Mouse (Mus musculus): ENCODE measurements around the gene Sh2b3. TPM values are rescaled to one million over a fixed set of nuclear protein-coding genes. Genes with fewer than 3 reads are reported as not detected.

Sh2b3 gene
- total and polyA plus RNA-seq, 3 experiments: 16.3 to 122 (median 20.4) TPM

- Histone ChIP-seq H3K27me3 (ENCODE audit: insufficient read depth, low read length) (no peaks in the 10 kb centered on the region), H3K9me3 (replicated peaks) (peaks cover 10% of the 10 kb centered on the region), H3K4me1 (ENCODE audit: insufficient read depth, low read depth, low read length) (peaks cover 59% of the 10 kb centered on the region), H3K4me3 (ENCODE audit: low read depth, low read length) (no peak overlapping the region), H3K36me3 (replicated peaks) (peaks cover 77% of the 10 kb centered on the region)
- no peak for ATAC-seq (ENCODE audit: extremely low read depth, insufficient number of reproducible peaks, low FRiP score, poor library complexity, severe bottlenecking)
- no peak for DNase-seq (ENCODE audit: low spot score)
- no peak for TF ChIP-seq POLR2AphosphoS5 (IDR thresholded peaks at IDR 0.05; ENCODE audit: insufficient replicate concordance, low read depth, low read length)
- TF ChIP-seq TAL1 (conservative IDR thresholded peaks at IDR 0.05; ENCODE audit: low read depth, low read length): no peak
- no peak for TF ChIP-seq GATA2 (IDR thresholded peaks at IDR 0.05; ENCODE audit: borderline replicate concordance, low read depth, low read length)
- TF ChIP-seq GATA1 (IDR thresholded peaks at IDR 0.05; ENCODE audit: borderline replicate concordance, low read length): no peak
- no peak for TF ChIP-seq CTCF (IDR thresholded peaks at IDR 0.05; ENCODE audit: low read depth, low read length)
These were observed 4.9 kb downstream of the Sh2b3 start for GRCm38 (mm10) chr5:121832376-121833155.

- Histone ChIP-seq H3K27me3 (ENCODE audit: insufficient read depth, low read length) (no peaks in the 10 kb centered on the region), H3K4me3 (ENCODE audit: low read depth, low read length) (no peak overlapping the region), H3K4me1 (ENCODE audit: insufficient read depth, low read depth, low read length) (peaks cover 54% of the 10 kb centered on the region), H3K36me3 (replicated peaks) (peaks cover 91% of the 10 kb centered on the region), H3K9me3 (replicated peaks) (peaks cover 10% of the 10 kb centered on the region)
- TF ChIP-seq TAL1 (conservative IDR thresholded peaks at IDR 0.05; ENCODE audit: low read depth, low read length) (no peak), GATA1 (IDR thresholded peaks at IDR 0.05; ENCODE audit: borderline replicate concordance, low read length) (no peak), GATA2 (IDR thresholded peaks at IDR 0.05; ENCODE audit: borderline replicate concordance, low read depth, low read length) (no peak), CTCF (IDR thresholded peaks at IDR 0.05; ENCODE audit: low read depth, low read length) (no peak), POLR2AphosphoS5 (IDR thresholded peaks at IDR 0.05; ENCODE audit: insufficient replicate concordance, low read depth, low read length) (no peak)
- ATAC-seq (ENCODE audit: extremely low read depth, insufficient number of reproducible peaks, low FRiP score, poor library complexity, severe bottlenecking): no peak
- no peak for DNase-seq (ENCODE audit: low spot score)
These were observed 6.3 kb downstream of the Sh2b3 start for GRCm38 (mm10) chr5:121831002-121831601.

- peaks cover 10% of the 10 kb centered on the region for H3K9me3 ChIP-seq (replicated peaks)
- H3K4me3 ChIP-seq (ENCODE audit: low read depth, low read length): no peak overlapping the region
- ATAC-seq (ENCODE audit: extremely low read depth, insufficient number of reproducible peaks, low FRiP score, poor library complexity, severe bottlenecking) (no peak), DNase-seq (ENCODE audit: low spot score) (no peak)
- no peak for TF ChIP-seq GATA1 (IDR thresholded peaks at IDR 0.05; ENCODE audit: borderline replicate concordance, low read length)
- no peak for TF ChIP-seq CTCF (IDR thresholded peaks at IDR 0.05; ENCODE audit: low read depth, low read length)
- TF ChIP-seq POLR2AphosphoS5 (IDR thresholded peaks at IDR 0.05; ENCODE audit: insufficient replicate concordance, low read depth, low read length): no peak
- no peak for TF ChIP-seq TAL1 (conservative IDR thresholded peaks at IDR 0.05; ENCODE audit: low read depth, low read length)
- TF ChIP-seq GATA2 (IDR thresholded peaks at IDR 0.05; ENCODE audit: borderline replicate concordance, low read depth, low read length): no peak
- peaks cover 98% of the 10 kb centered on the region for H3K36me3 ChIP-seq (replicated peaks)
- no peaks in the 10 kb centered on the region for H3K27me3 ChIP-seq (ENCODE audit: insufficient read depth, low read length)
- H3K4me1 ChIP-seq (ENCODE audit: insufficient read depth, low read depth, low read length): peaks cover 48% of the 10 kb centered on the region
These were observed 8.7 kb downstream of the Sh2b3 start for GRCm38 (mm10) chr5:121828491-121829432.

GRCm38 (mm10) chr5:121827876-121828275 lies 9.6 kb downstream of the Sh2b3 start:
- peaks cover 99% of the 10 kb centered on the region for H3K36me3 ChIP-seq (replicated peaks)
- DNase-seq (ENCODE audit: low spot score) (no peak), ATAC-seq (ENCODE audit: extremely low read depth, insufficient number of reproducible peaks, low FRiP score, poor library complexity, severe bottlenecking) (no peak)
- no peak overlapping the region for H3K4me3 ChIP-seq (ENCODE audit: low read depth, low read length)
- peaks cover 48% of the 10 kb centered on the region for H3K4me1 ChIP-seq (ENCODE audit: insufficient read depth, low read depth, low read length)
- H3K27me3 ChIP-seq (ENCODE audit: insufficient read depth, low read length): no peaks in the 10 kb centered on the region
- peaks cover 10% of the 10 kb centered on the region for H3K9me3 ChIP-seq (replicated peaks)
- no peak for TF ChIP-seq CTCF (IDR thresholded peaks at IDR 0.05; ENCODE audit: low read depth, low read length)
- no peak for TF ChIP-seq TAL1 (conservative IDR thresholded peaks at IDR 0.05; ENCODE audit: low read depth, low read length)
- no peak for TF ChIP-seq GATA2 (IDR thresholded peaks at IDR 0.05; ENCODE audit: borderline replicate concordance, low read depth, low read length)
- no peak for TF ChIP-seq GATA1 (IDR thresholded peaks at IDR 0.05; ENCODE audit: borderline replicate concordance, low read length)
- TF ChIP-seq POLR2AphosphoS5 (IDR thresholded peaks at IDR 0.05; ENCODE audit: insufficient replicate concordance, low read depth, low read length): no peak

GRCm38 (mm10) chr5:121825606-121826005 lies 11.8 kb downstream of the Sh2b3 start:
- no peak for DNase-seq (ENCODE audit: low spot score)
- H3K9me3 ChIP-seq (replicated peaks): peaks cover 10% of the 10 kb centered on the region
- H3K36me3 ChIP-seq (replicated peaks): peaks cover 98% of the 10 kb centered on the region
- H3K4me3 ChIP-seq (ENCODE audit: low read depth, low read length): no peak overlapping the region
- TF ChIP-seq CTCF (IDR thresholded peaks at IDR 0.05; ENCODE audit: low read depth, low read length) (no peak), TAL1 (conservative IDR thresholded peaks at IDR 0.05; ENCODE audit: low read depth, low read length) (no peak), POLR2AphosphoS5 (IDR thresholded peaks at IDR 0.05; ENCODE audit: insufficient replicate concordance, low read depth, low read length) (no peak), GATA1 (IDR thresholded peaks at IDR 0.05; ENCODE audit: borderline replicate concordance, low read length) (no peak), GATA2 (IDR thresholded peaks at IDR 0.05; ENCODE audit: borderline replicate concordance, low read depth, low read length) (no peak)
- ATAC-seq (ENCODE audit: extremely low read depth, insufficient number of reproducible peaks, low FRiP score, poor library complexity, severe bottlenecking): no peak
- peaks cover 37% of the 10 kb centered on the region for H3K4me1 ChIP-seq (ENCODE audit: insufficient read depth, low read depth, low read length)
- H3K27me3 ChIP-seq (ENCODE audit: insufficient read depth, low read length): no peaks in the 10 kb centered on the region
